Mouse (Mus musculus) embryonic facial prominence, embryonic 13.5 days (tissue): ENCODE measurements around the gene Rpl36al. TPM values are rescaled to one million over a fixed set of nuclear protein-coding genes. Genes with fewer than 3 reads are reported as not detected.

Experiments used
- ATAC-seq: fragments of 200-750 bp; cut with Nextera tagmentation; 2 replicates; pipeline ENCODE4 v1.8.0; 2017; ENCODE audit warnings: low read depth; ENCODE audit not compliant: insufficient number of reproducible peaks, insufficient read depth, low FRiP score, low TSS enrichment
- H3K27ac ChIP-seq: fragments of 300-500 bp; sonication (generic); 2 replicates; pipeline ENCODE4 v1.5.1; 2015; ENCODE audit warnings: moderate library complexity, mild to moderate bottlenecking, inconsistent platforms
- H3K27me3 ChIP-seq: fragments of 300-500 bp; sonication (generic); 2 replicates; pipeline ENCODE4 v1.6.1; 2015; ENCODE audit warnings: mild to moderate bottlenecking, inconsistent platforms
- H3K36me3 ChIP-seq: fragments of 300-500 bp; sonication (generic); 2 replicates; pipeline ENCODE4 v1.6.1; 2015; ENCODE audit warnings: mild to moderate bottlenecking, inconsistent platforms
- H3K4me1 ChIP-seq: fragments of 300-500 bp; sonication (generic); 2 replicates; pipeline ENCODE4 v1.6.1; 2015; ENCODE audit warnings: inconsistent platforms
- H3K4me2 ChIP-seq: fragments of 300-500 bp; sonication (generic); 2 replicates; pipeline ENCODE4 v1.6.1; 2015; ENCODE audit warnings: moderate library complexity, mild to moderate bottlenecking, inconsistent platforms
- H3K4me3 ChIP-seq: fragments of 300-500 bp; sonication (generic); 2 replicates; pipeline ENCODE4 v1.5.1; 2015; ENCODE audit warnings: mild to moderate bottlenecking, inconsistent platforms
- H3K9ac ChIP-seq: fragments of 300-500 bp; sonication (generic); 2 replicates; pipeline ENCODE4 v1.6.1; 2015; ENCODE audit warnings: mild to moderate bottlenecking, inconsistent platforms
- H3K9me3 ChIP-seq: fragments of 300-500 bp; sonication (generic); 2 replicates; pipeline ENCODE4 v1.6.1; 2016; ENCODE audit warnings: inconsistent platforms
- WGBS: fragments of 180-500 bp; shearing (Covaris S2); methylation state at CpG from one replicate; pipeline ENCODE4 v1.1.7; 2015; ENCODE audit warnings: mixed read lengths; 5-methylcytosine and 5-hydroxymethylcytosine counted together
- polyA plus RNA-seq: library from polyadenylated mRNA; unstranded; fragments of >200 nt; fragmentation: Nextera tagmentation; extraction: Ambion mirVana; gene quantifications from 2 replicates; pipeline ENCODE4 v1.2.1, GENCODE M21; 2015

The Rpl36al gene
- polyA plus RNA-seq, 1 experiment from 2014 or later, result 554 TPM

- Histone ChIP-seq H3K4me3 (no peak overlapping the region), H3K4me1 (peaks cover 16% of the 10 kb centered on the region), H3K27me3 (no peaks in the 10 kb centered on the region), H3K27ac (no peak overlapping the region), H3K36me3 (peaks cover 39% of the 10 kb centered on the region), H3K4me2 (no peak overlapping the region), H3K9ac (no peak overlapping the region), H3K9me3 (no peaks in the 10 kb centered on the region)
- 88% methylated on average over 9 of the region's 9 CpGs for WGBS
- ATAC-seq, result no peak
These were observed 6.2 kb upstream of the Rpl36al start for GRCm38 (mm10) chr12:69190074-69190473.

- no peaks in the 10 kb centered on the region for H3K9me3 ChIP-seq
- H3K9ac ChIP-seq, result 0 out of 2 replicates have a peak overlapping the region, but pooled peaks have one; percentile 11
- H3K27me3 ChIP-seq, result no peaks in the 10 kb centered on the region
- no peak overlapping the region for H3K4me3 ChIP-seq
- peak overlapping the region; percentile 26; the same call in 1 of the 2 replicates for H3K4me2 ChIP-seq
- peaks cover 40% of the 10 kb centered on the region for H3K36me3 ChIP-seq
- H3K27ac ChIP-seq, result no peak overlapping the region
- 66% methylated on average over 5 of the region's 5 CpGs for WGBS
- peaks cover 25% of the 10 kb centered on the region for H3K4me1 ChIP-seq
- no peak for ATAC-seq
These were observed 3.1 kb upstream of the Rpl36al start for GRCm38 (mm10) chr12:69186811-69187471.

- no peak overlapping the region for H3K27ac ChIP-seq
- peak overlapping the region; percentile 95 for H3K4me2 ChIP-seq
- H3K36me3 ChIP-seq, result peaks cover 32% of the 10 kb centered on the region
- peaks cover 25% of the 10 kb centered on the region for H3K4me1 ChIP-seq
- H3K9ac ChIP-seq, result peak overlapping the region; percentile 93
- no peaks in the 10 kb centered on the region for H3K27me3 ChIP-seq
- H3K9me3 ChIP-seq, result no peaks in the 10 kb centered on the region
- 72% methylated on average over 7 of the region's 7 CpGs for WGBS
- peak overlapping the region; percentile 87 for H3K4me3 ChIP-seq
- no peak for ATAC-seq
These were observed 1.5 kb upstream of the Rpl36al start for GRCm38 (mm10) chr12:69185371-69185770.

DNA sequence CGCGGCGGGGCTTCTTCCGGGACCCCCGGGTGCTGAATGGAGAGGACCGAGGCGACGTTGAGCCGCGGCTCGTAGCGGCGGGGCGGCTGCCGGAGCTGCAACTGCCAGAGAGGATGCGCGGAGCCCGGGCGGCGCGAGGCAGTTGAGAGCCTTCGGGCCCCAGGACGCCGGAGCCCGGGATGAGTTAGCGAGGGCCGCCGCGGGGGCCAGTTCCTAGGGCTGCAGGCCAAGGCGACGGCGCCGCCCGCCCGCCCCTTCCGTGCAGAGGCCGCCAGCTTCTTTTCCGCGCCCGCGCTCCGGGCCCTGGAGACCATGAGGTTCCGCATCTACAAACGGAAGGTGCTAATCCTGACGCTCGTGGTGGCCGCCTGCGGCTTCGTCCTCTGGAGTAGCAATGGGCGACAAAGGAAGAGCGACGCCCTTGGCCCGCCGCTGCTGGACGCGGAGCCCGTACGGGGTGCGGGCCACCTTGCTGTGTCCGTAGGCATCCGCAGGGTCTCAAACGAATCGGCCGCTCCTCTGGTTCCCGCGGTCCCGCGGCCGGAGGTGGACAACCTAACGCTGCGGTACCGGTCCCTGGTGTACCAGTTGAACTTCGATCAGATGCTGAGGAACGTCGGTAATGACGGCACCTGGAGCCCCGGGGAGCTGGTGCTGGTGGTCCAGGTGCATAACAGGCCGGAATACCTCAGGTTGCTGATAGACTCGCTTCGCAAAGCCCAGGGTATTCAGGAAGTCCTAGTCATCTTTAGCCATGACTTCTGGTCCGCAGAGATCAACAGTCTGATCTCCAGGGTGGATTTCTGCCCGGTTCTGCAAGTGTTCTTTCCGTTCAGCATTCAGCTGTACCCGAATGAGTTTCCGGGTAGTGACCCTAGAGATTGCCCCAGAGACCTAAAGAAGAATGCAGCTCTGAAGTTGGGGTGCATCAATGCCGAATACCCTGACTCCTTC is 736 bp upstream of the Rpl36al start:
- Histone ChIP-seq H3K4me2 (peak overlapping the region; percentile 95), H3K4me1 (peaks cover 25% of the 10 kb centered on the region), H3K9me3 (no peaks in the 10 kb centered on the region), H3K27me3 (no peaks in the 10 kb centered on the region), H3K9ac (peak overlapping the region; percentile 93), H3K4me3 (peak overlapping the region; percentile 87), H3K36me3 (peaks cover 24% of the 10 kb centered on the region), H3K27ac (peak overlapping the region; percentile 90)
- peak; percentile 68 for ATAC-seq
- whole genome bisulfite sequencing, result 1% methylated on average over 77 of the region's 86 CpGs

DNA sequence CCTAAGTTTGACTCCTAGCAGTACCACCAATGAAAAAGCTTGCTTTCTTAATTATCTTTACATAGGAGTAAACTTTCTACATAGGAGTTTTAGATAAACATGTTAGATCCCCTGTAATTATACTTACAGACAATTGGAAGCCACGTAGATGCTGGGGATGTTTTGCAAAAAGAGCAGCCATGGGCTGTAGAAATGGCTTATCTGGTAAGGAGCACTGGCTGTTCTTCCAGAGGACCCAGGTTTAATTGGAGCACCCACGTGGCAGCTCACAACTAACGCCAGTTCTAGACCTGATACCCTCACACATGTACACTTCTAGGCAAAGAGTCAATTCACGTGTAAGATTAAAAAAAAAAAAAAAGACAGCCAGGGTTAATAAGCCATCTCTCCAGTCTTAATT is 2.1 kb downstream of the Rpl36al start:
- H3K4me2 ChIP-seq, result no peak overlapping the region
- H3K27ac ChIP-seq, result no peak overlapping the region
- no peaks in the 10 kb centered on the region for H3K27me3 ChIP-seq
- WGBS, result 92% methylated on average over 4 of the region's 4 CpGs
- no peak overlapping the region for H3K9ac ChIP-seq
- no peak overlapping the region for H3K4me3 ChIP-seq
- H3K9me3 ChIP-seq, result no peaks in the 10 kb centered on the region
- H3K4me1 ChIP-seq, result peaks cover 18% of the 10 kb centered on the region
- H3K36me3 ChIP-seq, result peaks cover 14% of the 10 kb centered on the region
- ATAC-seq, result no peak

DNA sequence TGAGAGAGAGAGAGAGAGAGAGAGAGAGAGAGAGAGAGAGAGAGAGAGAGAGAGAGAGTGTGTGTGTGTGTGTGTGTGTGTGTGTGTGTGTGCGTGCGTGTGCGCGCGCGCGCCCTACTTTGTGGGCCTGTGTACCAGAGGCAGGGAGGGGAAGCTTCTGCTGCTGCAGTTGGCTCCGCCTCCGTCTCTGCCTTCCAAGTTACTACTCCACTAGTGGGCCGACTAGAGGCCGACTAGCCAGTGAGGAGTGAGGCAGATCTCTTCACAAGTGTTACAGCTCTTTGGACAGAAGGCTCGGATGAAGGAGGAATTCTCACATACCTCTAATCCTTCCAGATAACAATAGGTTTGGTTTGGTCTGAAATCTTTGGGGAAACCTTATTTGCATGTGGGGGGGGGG is 4.5 kb downstream of the Rpl36al start:
- Histone ChIP-seq H3K36me3 (peaks cover 27% of the 10 kb centered on the region), H3K9ac (no peak overlapping the region), H3K4me3 (no peak overlapping the region), H3K27ac (no peak overlapping the region), H3K4me2 (no peak overlapping the region), H3K4me1 (0 out of 2 replicates have a peak, but pooled peaks cover 5% of the 10 kb centered on the region), H3K9me3 (no peaks in the 10 kb centered on the region), H3K27me3 (no peaks in the 10 kb centered on the region)
- 85% methylated on average over 12 of the region's 12 CpGs for WGBS
- no peak for ATAC-seq

DNA sequence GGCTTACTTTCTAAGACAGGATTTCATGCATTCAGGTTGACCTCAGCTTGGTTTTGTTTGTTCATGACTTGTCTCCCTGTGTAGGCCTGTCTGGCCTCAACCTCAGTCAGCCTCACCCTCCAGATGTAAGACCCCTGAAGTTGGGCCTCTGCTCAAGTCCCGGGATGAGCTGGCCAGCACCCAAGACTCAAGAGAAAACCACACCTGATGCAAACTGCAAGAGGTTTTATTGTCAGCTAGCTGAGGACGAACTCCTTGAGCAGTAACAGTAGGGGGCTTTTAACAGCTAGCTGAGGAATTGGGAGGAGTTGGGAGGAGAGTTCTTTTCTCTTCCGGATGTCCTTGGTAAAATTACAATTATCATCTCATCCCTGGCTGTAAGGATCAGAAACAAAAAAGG is 6.4 kb downstream of the Rpl36al start:
- ATAC-seq, result no peak
- no peaks in the 10 kb centered on the region for H3K9me3 ChIP-seq
- H3K4me2 ChIP-seq, result no peak overlapping the region
- WGBS, result 81% methylated on average over 3 of the region's 3 CpGs
- no peaks in the 10 kb centered on the region for H3K27me3 ChIP-seq
- no peak overlapping the region for H3K4me3 ChIP-seq
- no peak overlapping the region for H3K9ac ChIP-seq
- no peak overlapping the region for H3K27ac ChIP-seq
- no peaks in the 10 kb centered on the region for H3K4me1 ChIP-seq
- H3K36me3 ChIP-seq, result peaks cover 31% of the 10 kb centered on the region

- ATAC-seq, result no peak
- no peaks in the 10 kb centered on the region for H3K9me3 ChIP-seq
- H3K9ac ChIP-seq, result no peak overlapping the region
- 91% methylated on average over 3 of the region's 3 CpGs for WGBS
- peaks cover 30% of the 10 kb centered on the region for H3K36me3 ChIP-seq
- H3K4me1 ChIP-seq, result no peaks in the 10 kb centered on the region
- H3K27ac ChIP-seq, result no peak overlapping the region
- H3K27me3 ChIP-seq, result no peaks in the 10 kb centered on the region
- no peak overlapping the region for H3K4me2 ChIP-seq
- H3K4me3 ChIP-seq, result no peak overlapping the region
These were observed 7.9 kb downstream of the Rpl36al start for GRCm38 (mm10) chr12:69175975-69176374.

DNA sequence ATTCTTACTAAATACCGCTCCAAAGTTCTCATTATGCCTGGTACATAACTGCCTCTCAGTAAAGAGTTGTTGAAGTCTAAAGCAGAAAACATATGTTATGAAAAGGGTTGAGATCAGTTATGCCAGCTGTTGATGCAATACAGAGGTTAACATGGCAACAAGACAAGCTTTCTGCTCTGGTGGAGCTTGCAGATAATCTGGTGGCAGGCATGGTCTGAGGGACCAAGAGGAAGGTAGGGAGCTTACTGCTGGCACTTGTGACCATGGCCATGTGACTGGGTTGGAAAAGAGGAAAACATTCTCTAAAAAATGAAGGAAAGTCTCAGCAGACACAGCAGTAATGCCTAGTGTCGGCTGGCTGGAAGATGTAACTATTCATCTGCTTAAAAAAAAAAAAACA is 12.6 kb downstream of the Rpl36al start:
- Histone ChIP-seq H3K27ac (no peak overlapping the region), H3K4me3 (no peak overlapping the region), H3K9ac (no peak overlapping the region), H3K36me3 (peaks cover 25% of the 10 kb centered on the region), H3K4me1 (peaks cover 11% of the 10 kb centered on the region), H3K4me2 (no peak overlapping the region), H3K9me3 (no peaks in the 10 kb centered on the region), H3K27me3 (no peaks in the 10 kb centered on the region)
- ATAC-seq, result no peak
- 95% methylated on average over 2 of the region's 2 CpGs for WGBS

- Histone ChIP-seq H3K9ac (peak within 1 kb of the TSS; percentile 81), H3K4me3 (peak within 1 kb of the TSS; percentile 89), H3K27me3 (no peaks in the 10 kb centered on the region), H3K4me1 (peaks cover 11% of the 10 kb centered on the region), H3K9me3 (no peaks in the 10 kb centered on the region), H3K27ac (peak within 1 kb of the TSS; percentile 80), H3K4me2 (peak within 1 kb of the TSS; percentile 90), H3K36me3 (peaks cover 12% of the 10 kb centered on the region; the same call in 1 of the 2 replicates)
- under 1% methylated on average over 40 of the region's 40 CpGs for WGBS
- ATAC-seq, result peak; percentile 89
These were observed 15.3 kb downstream of the Rpl36al start, which contains the start of gene Lrr1 for GRCm38 (mm10) chr12:69168461-69169106. TSS of gene Lrr1 (plus strand) at chr12:69168814.

DNA sequence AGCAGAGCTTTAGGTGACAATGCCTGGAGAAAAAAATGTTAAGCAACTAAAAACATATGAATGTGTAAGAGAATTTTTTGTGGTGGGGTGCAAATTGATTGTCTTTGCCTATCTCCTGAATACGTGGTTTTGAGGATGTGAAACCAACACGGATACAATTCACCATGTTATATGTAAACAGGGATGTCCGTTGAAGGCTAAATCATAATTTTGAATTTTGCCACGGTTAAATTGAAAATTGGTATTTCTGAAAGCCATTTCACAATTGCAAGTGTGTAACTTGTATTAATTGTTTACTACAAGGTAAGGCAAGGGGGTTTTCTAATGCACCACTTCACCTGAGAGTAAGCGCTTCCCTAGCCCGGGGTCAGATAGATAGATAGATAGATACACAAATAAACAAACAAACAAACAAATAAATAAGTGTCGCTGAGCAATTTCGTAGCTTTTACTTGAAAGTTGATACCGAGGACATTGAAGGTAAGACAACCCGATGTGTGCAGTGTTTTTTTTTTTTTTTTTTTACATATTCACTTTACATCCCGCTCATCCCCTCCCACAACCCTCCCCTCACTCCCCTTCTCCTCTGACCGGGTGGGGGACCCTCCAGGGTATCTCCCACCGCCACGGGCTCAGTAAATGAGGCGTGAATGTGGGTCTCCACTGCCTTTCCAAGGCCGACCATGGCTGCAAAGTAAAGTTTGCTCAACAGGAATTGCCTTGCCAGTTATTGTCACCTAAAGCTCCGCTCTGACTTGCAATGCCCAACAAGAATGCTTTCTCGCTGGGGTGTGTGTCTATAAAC is 16.0 kb downstream of the Rpl36al start:
- Histone ChIP-seq H3K27ac (peak overlapping the region; percentile 80), H3K4me2 (peak overlapping the region; percentile 90), H3K27me3 (no peaks in the 10 kb centered on the region), H3K36me3 (peaks cover 7% of the 10 kb centered on the region; the same call in 1 of the 2 replicates), H3K9ac (peak overlapping the region; percentile 81), H3K4me1 (peaks cover 11% of the 10 kb centered on the region), H3K4me3 (peak overlapping the region; percentile 89), H3K9me3 (no peaks in the 10 kb centered on the region)
- WGBS, result 8% methylated on average over 18 of the region's 18 CpGs
- ATAC-seq, result no peak
